Comparison of ENCODE assay signal across 13 mouse cellular contexts in genomic region chr17:30061100-30061837, GRCm38 (mm10).
"Had no signal": no experiment of that assay in that cellular context is flagged by ENCODE, and none has a peak within 500 bp of the region (broad histone marks: within the 10 kb centered on the region; RNA-seq: fewer than 3 reads in every experiment).

No protein-coding gene starts in this region.

- H3K4me2 ChIP-seq: liver, embryonic 12.5 days; liver, embryonic 15.5 days; lung, embryonic 15.5 days; midbrain, embryonic 11.5 days had no signal

- H3K9me3 ChIP-seq: liver, embryonic 12.5 days; liver, embryonic 15.5 days; lung, embryonic 15.5 days had no signal

- H3K27me3 ChIP-seq: liver, embryonic 12.5 days; liver, embryonic 15.5 days; lung, embryonic 15.5 days had no signal

- DNase-seq: kidney, adult 2 months; kidney, postnatal 25 days; lung, adult 18-20 months; lung, postnatal 10 days; lung, postnatal 36 days; midbrain, embryonic 14.5 days; thymus, adult 18-20 months; thymus, postnatal 36 days had no signal

- H3K4me3 ChIP-seq: liver, embryonic 12.5 days; liver, embryonic 15.5 days; lung, embryonic 15.5 days had no signal

- H3K9ac ChIP-seq: liver, embryonic 12.5 days; liver, embryonic 15.5 days; lung, embryonic 15.5 days had no signal

- ATAC-seq: liver, embryonic 12.5 days had no signal

- H3K36me3 ChIP-seq: liver, embryonic 12.5 days; liver, embryonic 15.5 days; lung, embryonic 15.5 days had no signal

- H3K27ac ChIP-seq: kidney, postnatal 0 days; liver, embryonic 12.5 days; liver, embryonic 15.5 days; lung, embryonic 15.5 days had no signal
